Mouse (Mus musculus) midbrain, embryonic 12.5 days (tissue): Measurements from ENCODE around the gene Scp2d1. TPM values are rescaled to one million over a fixed set of nuclear protein-coding genes. Genes with fewer than 3 reads are reported as not detected.
"Not testable (repeated sequence)": the region's sequence is repeated elsewhere in the genome, so short reads cannot be mapped to it uniquely, and the experiment has no call there.

ENCODE experiments used
- ATAC-seq: fragments of 200-750 bp; cut with Nextera tagmentation; 2 replicates; pipeline ENCODE4 v1.8.0; 2017; ENCODE audit warnings: low read depth, moderate TSS enrichment, moderate library complexity; ENCODE audit not compliant: low FRiP score
- H3K27ac ChIP-seq: fragments of 300-500 bp; sonication (generic); replicated peaks from 2 replicates; pipeline ENCODE4 v1.5.1; 2016; ENCODE audit warnings: mild to moderate bottlenecking
- H3K27me3 ChIP-seq: fragments of 300-500 bp; sonication (generic); 2 replicates; pipeline ENCODE4 v1.6.1; 2016; ENCODE audit warnings: mild to moderate bottlenecking
- H3K36me3 ChIP-seq: fragments of 300-500 bp; sonication (generic); 2 replicates; pipeline ENCODE4 v1.6.1; 2016
- H3K4me1 ChIP-seq: fragments of 300-500 bp; sonication (generic); 2 replicates; pipeline ENCODE4 v1.6.1; 2016
- H3K4me2 ChIP-seq: fragments of 300-500 bp; sonication (generic); replicated peaks from 2 replicates; pipeline ENCODE4 v1.6.1; 2016; ENCODE audit warnings: mild to moderate bottlenecking, moderate library complexity
- H3K4me3 ChIP-seq: fragments of 300-500 bp; sonication (generic); 2 replicates; pipeline ENCODE4 v1.5.1; 2016; ENCODE audit warnings: mild to moderate bottlenecking
- H3K9ac ChIP-seq: fragments of 300-500 bp; sonication (generic); replicated peaks from 2 replicates; pipeline ENCODE4 v1.6.1; 2016; ENCODE audit warnings: mild to moderate bottlenecking, moderate library complexity
- H3K9me3 ChIP-seq: fragments of 300-500 bp; sonication (generic); 2 replicates; pipeline ENCODE4 v1.6.1; 2016; ENCODE audit warnings: mild to moderate bottlenecking
- WGBS: fragments of 180-500 bp; shearing (Covaris S2); methylation state at CpG from one replicate; pipeline ENCODE4 v1.1.7; 2016; 5-methylcytosine and 5-hydroxymethylcytosine counted together
- polyA plus RNA-seq: library from polyadenylated mRNA; unstranded; fragments of >200 nt; fragmentation: Nextera tagmentation; extraction: Ambion mirVana; gene quantifications from 2 replicates; pipeline ENCODE4 v1.2.1, GENCODE M21; 2016

Scp2d1 gene
- polyA plus RNA-seq, result not detected in 2 replicates

GRCm38 (mm10) chr2:144823356-144823755 is at the start of gene Scp2d1:
Gene Scp2d1, plus strand, starts transcription at chr2:144823656.
- ATAC-seq, H3K4me3 ChIP-seq, H3K27ac ChIP-seq, H3K9me3 ChIP-seq, H3K36me3 ChIP-seq, H3K4me1 ChIP-seq, H3K27me3 ChIP-seq, H3K4me2 ChIP-seq, H3K9ac ChIP-seq: not testable (repeated sequence)
- 82% methylated on average over 6 of the region's 6 CpGs for WGBS

GRCm38 (mm10) chr2:144774636-144775160 is 48.8 kb upstream of the Scp2d1 start:
- Histone ChIP-seq H3K36me3 (no peaks in the 10 kb centered on the region), H3K4me2 (no peak overlapping the region), H3K4me3 (no peak overlapping the region), H3K4me1 (no peaks in the 10 kb centered on the region), H3K27me3 (no peaks in the 10 kb centered on the region), H3K9ac (no peak overlapping the region), H3K27ac (no peak overlapping the region), H3K9me3 (no peaks in the 10 kb centered on the region)
- 82% methylated on average over 8 of the region's 8 CpGs for WGBS
- no peak for ATAC-seq

GRCm38 (mm10) chr2:144775626-144776025 is 47.8 kb upstream of the Scp2d1 start:
- Histone ChIP-seq H3K9me3 (no peaks in the 10 kb centered on the region), H3K27me3 (no peaks in the 10 kb centered on the region), H3K9ac (no peak overlapping the region), H3K27ac (no peak overlapping the region), H3K4me3 (no peak overlapping the region), H3K36me3 (no peaks in the 10 kb centered on the region), H3K4me1 (no peaks in the 10 kb centered on the region), H3K4me2 (no peak overlapping the region)
- ATAC-seq, result no peak
- 90% methylated on average over 4 of the region's 4 CpGs for WGBS

GRCm38 (mm10) chr2:144779263-144779662 is 44.2 kb upstream of the Scp2d1 start:
- no peak for ATAC-seq
- H3K4me1 ChIP-seq, result no peaks in the 10 kb centered on the region
- WGBS, result 93% methylated on average over 7 of the region's 7 CpGs
- H3K4me3 ChIP-seq, result no peak overlapping the region
- H3K4me2 ChIP-seq, result no peak overlapping the region
- no peaks in the 10 kb centered on the region for H3K27me3 ChIP-seq
- H3K36me3 ChIP-seq, result no peaks in the 10 kb centered on the region
- no peaks in the 10 kb centered on the region for H3K9me3 ChIP-seq
- no peak overlapping the region for H3K9ac ChIP-seq
- H3K27ac ChIP-seq, result no peak overlapping the region

- H3K9me3 ChIP-seq, result no peaks in the 10 kb centered on the region
- no peaks in the 10 kb centered on the region for H3K27me3 ChIP-seq
- no peaks in the 10 kb centered on the region for H3K36me3 ChIP-seq
- H3K4me2 ChIP-seq, result no peak overlapping the region
- H3K4me1 ChIP-seq, result no peaks in the 10 kb centered on the region
- WGBS, result 83% methylated on average over 5 of the region's 5 CpGs
- H3K27ac ChIP-seq, result no peak overlapping the region
- H3K4me3 ChIP-seq, result no peak overlapping the region
- ATAC-seq, result no peak
- H3K9ac ChIP-seq, result no peak overlapping the region
These were observed 42.7 kb upstream of the Scp2d1 start for GRCm38 (mm10) chr2:144780731-144781130.

- no peak for ATAC-seq
- Histone ChIP-seq H3K36me3 (no peaks in the 10 kb centered on the region), H3K4me2 (no peak overlapping the region), H3K4me3 (no peak overlapping the region), H3K9me3 (no peaks in the 10 kb centered on the region), H3K4me1 (no peaks in the 10 kb centered on the region), H3K9ac (no peak overlapping the region), H3K27me3 (no peaks in the 10 kb centered on the region), H3K27ac (no peak overlapping the region)
- WGBS, result 58% methylated on average over 3 of the region's 3 CpGs
These were observed 41.6 kb upstream of the Scp2d1 start for GRCm38 (mm10) chr2:144781871-144782270.

- Histone ChIP-seq H3K4me1 (no peaks in the 10 kb centered on the region), H3K4me2 (no peak overlapping the region), H3K27me3 (no peaks in the 10 kb centered on the region), H3K27ac (no peak overlapping the region), H3K9me3 (no peaks in the 10 kb centered on the region), H3K4me3 (no peak overlapping the region), H3K36me3 (no peaks in the 10 kb centered on the region), H3K9ac (no peak overlapping the region)
- WGBS, result 80% methylated on average over 4 of the region's 4 CpGs
- ATAC-seq, result no peak
These were observed 41.0 kb upstream of the Scp2d1 start for GRCm38 (mm10) chr2:144782481-144782880.

GRCm38 (mm10) chr2:144783190-144783589 is 40.3 kb upstream of the Scp2d1 start:
- Histone ChIP-seq H3K4me2 (no peak overlapping the region), H3K4me3 (no peak overlapping the region), H3K9ac (no peak overlapping the region), H3K36me3 (no peaks in the 10 kb centered on the region), H3K27me3 (no peaks in the 10 kb centered on the region), H3K27ac (no peak overlapping the region), H3K9me3 (no peaks in the 10 kb centered on the region), H3K4me1 (no peaks in the 10 kb centered on the region)
- 97% methylated on average over 1 of the region's 1 CpGs for WGBS
- no peak for ATAC-seq

GRCm38 (mm10) chr2:144783831-144784230 is 39.6 kb upstream of the Scp2d1 start:
- ATAC-seq, result no peak
- no peak overlapping the region for H3K4me3 ChIP-seq
- no peaks in the 10 kb centered on the region for H3K36me3 ChIP-seq
- H3K4me1 ChIP-seq, result no peaks in the 10 kb centered on the region
- WGBS, result 93% methylated on average over 6 of the region's 6 CpGs
- H3K27me3 ChIP-seq, result no peaks in the 10 kb centered on the region
- no peaks in the 10 kb centered on the region for H3K9me3 ChIP-seq
- H3K9ac ChIP-seq, result no peak overlapping the region
- H3K27ac ChIP-seq, result no peak overlapping the region
- H3K4me2 ChIP-seq, result no peak overlapping the region

- Histone ChIP-seq H3K4me3 (no peak overlapping the region), H3K27me3 (no peaks in the 10 kb centered on the region), H3K9ac (no peak overlapping the region), H3K4me1 (no peaks in the 10 kb centered on the region), H3K9me3 (no peaks in the 10 kb centered on the region), H3K4me2 (no peak overlapping the region), H3K27ac (no peak overlapping the region), H3K36me3 (no peaks in the 10 kb centered on the region)
- 85% methylated on average over 14 of the region's 14 CpGs for WGBS
- ATAC-seq, result no peak
These were observed 31.7 kb upstream of the Scp2d1 start for GRCm38 (mm10) chr2:144791671-144792294.

- 86% methylated on average over 8 of the region's 8 CpGs for WGBS
- Histone ChIP-seq H3K27me3 (no peaks in the 10 kb centered on the region), H3K9ac (no peak overlapping the region), H3K36me3 (no peaks in the 10 kb centered on the region), H3K9me3 (no peaks in the 10 kb centered on the region), H3K4me2 (no peak overlapping the region), H3K4me1 (no peaks in the 10 kb centered on the region), H3K27ac (no peak overlapping the region), H3K4me3 (no peak overlapping the region)
- no peak for ATAC-seq
These were observed 25.9 kb upstream of the Scp2d1 start for GRCm38 (mm10) chr2:144797515-144797914.

- ATAC-seq, result 0 out of 2 replicates have a peak, but pooled peaks have one; percentile 30
- H3K27ac ChIP-seq, result no peak overlapping the region
These were observed 15.4 kb upstream of the Scp2d1 start for GRCm38 (mm10) chr2:144807766-144808754.

More at GRCm38 (mm10) chr2:144807766-144808754, 15.4 kb upstream of the Scp2d1 start:
- 63% methylated on average over 15 of the region's 15 CpGs for WGBS
- Histone ChIP-seq H3K36me3 (no peaks in the 10 kb centered on the region), H3K27me3 (no peaks in the 10 kb centered on the region), H3K4me3 (no peak overlapping the region), H3K9me3 (no peaks in the 10 kb centered on the region), H3K4me1 (no peaks in the 10 kb centered on the region), H3K4me2 (no peak overlapping the region), H3K9ac (no peak overlapping the region)
